Mouse (Mus musculus): Measurements from ENCODE around the gene Tnnt1.

The Tnnt1 gene

DNA sequence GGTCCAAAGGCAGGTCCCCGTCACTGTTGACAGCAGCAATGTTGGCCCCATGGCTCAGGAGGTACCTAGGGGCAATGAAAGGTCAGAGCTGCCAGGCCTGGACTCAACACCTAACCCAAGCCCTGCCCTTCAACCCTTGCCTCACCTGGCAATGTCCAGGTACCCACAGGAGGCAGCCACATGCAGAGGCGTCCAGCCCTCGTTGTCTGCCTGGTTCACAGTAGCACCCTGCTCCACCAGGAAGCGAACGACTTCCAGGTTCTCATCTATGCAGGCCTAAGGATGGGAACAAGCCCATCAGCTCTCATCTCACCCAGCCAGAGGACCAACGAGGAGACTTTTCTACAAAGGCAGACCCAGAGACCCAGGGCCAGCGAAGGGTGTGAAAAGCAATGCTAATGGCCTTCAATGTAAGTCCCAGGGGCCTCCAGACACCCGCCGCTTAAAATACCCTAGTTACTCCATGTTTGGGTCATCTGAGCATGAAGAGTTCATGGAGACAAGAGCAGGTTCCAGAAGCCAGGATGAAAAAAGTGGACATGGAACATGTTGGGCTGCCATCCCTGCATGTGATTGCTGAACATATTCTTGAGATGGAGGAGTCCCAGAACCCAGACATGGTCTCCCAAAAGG, 18.8 kb downstream of the Tnnt1 start:
- no peak for DNase-seq

DNA sequence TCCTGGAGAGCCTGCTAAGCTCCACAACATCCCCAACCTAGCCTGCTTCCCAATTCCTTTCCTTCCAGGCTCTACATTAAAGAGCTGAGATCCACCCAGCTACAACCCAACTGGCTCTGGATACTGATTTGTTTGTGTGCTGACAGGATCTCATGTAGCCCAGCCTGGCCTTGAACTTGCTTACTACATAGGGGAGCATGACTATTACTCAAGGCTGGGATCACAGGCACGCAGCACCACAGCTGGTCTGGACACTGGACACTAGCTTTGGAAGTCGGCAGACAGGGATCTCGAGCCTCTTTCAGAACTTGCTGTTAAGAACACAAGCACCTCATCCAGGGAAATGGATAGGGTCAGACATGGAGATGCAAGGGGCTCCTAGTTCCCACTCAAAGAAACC, 19.7 kb downstream of the Tnnt1 start:
- no peak for DNase-seq

DNA sequence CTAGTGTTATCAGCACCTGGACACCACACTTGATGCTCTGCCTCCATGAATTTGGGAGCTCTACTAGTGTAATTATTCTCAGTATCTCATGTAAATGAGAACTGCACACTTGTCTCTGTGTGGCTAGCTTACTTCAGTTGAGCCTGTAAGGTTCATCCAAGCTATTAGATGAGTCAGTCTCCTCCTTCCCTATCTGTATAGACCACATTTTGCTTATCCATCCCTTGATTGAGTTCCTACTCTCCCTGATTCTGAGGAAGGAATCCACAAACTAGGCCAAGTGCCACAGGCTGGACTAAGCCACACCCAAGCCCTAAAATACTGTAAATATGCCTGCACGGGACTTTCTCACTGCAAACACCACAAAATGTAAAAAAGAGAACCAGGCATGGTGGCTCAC, 22.2 kb downstream of the Tnnt1 start:
- no peak for DNase-seq

DNA sequence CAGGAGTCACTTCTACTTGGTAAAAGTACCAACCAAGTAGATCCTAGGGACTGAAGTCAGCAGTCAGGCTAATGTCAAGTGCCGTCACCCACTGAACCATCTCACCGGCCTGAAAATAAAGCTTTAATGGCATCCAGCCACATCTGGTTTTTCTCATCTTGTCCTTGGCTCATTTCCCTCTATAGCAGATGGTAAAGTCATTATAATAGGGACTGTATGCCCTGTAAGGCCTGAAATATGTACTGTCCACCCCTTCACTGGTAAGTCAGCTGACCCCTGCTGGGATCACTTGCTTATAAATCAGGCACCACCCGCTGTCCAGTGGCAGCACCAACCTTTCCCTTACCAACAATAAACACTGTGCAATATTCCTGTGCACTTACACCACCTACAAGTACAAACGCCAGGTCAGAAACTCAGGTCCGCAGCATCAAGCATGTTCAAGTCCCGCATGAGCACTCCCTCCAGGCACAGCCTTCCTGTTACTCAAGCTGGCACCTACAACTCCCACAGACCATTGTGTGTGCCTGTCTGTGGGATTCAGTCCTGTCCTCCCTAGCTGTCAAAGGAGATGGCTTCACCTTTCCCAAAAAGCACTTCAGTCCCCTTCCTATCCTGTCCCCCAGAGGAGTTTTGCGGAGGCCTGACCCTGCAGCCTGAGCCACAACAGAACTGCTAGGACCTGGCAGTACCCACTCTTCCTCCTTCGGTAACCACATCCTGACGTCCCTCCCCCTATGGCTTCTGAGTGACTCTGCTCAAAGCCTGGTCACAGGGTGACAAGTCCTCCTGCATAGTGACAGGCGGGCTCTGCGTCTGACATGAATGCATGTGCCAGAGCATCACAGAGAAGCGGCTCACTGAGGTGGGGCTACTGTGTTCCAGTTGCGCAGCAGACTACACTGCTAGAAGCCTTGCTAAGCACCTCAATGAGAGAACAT, 23.6 kb downstream of the Tnnt1 start:
- no peak for DNase-seq

DNA sequence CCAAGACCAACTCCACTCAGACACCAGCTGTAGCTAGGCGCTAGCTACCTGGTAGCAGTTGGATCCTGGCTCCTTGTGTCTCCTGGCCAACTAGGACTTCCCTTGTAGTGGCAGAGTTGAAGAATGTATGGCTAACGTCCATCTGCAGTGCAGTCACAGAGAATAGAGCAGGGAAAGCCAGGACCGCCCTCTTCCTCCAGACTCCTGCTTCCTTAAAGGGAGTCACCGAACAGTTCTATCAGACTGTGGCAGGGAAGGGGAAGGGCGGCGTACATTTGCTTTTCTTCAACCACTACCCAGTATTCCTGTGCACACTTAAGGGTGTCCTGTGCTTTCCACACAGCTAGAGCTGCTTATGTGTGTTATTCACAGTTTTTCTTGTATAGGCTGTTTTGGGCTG, 24.9 kb downstream of the Tnnt1 start:
- DNase-seq, result no peak

DNA sequence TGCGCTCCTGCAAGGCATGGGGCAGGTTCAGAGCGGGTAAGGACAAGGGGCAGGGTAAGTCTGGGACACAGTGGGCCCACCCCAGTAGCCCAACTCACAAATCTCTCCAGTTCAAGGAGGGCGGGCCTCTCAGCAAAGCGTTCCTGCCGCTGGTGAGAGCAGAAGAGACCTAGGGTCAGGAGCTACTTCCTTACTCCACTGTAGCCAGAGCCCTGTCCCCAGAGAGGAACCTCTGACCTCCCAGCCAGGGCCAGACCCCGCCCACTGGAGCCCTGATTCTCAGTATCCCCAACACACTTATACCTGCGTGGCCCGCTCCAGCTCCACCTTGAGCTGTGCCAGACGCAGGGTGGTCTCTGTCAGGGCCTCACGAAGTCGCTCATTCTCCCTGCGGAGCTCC, 33.9 kb downstream of the Tnnt1 start:
- no peak for DNase-seq

DNA sequence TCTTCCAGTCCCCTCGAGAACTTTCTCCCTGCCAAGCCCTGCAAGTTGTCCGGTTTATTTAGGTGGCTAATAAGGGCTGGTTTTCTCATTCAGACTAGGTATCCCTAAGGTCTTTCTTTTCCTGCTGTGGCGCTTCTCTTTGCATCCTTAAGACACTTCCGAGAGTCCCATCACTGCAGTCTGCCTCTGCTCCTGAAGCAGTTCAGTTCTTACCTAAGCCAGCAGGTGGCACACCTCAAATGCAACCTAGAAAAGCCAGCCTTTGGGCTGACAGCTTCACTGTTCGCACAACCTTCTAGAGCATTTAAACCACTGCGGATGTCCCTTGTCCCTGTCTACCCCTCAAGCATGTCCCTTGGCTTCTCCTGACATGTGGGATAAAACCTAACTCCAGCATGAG, 36.5 kb downstream of the Tnnt1 start:
- peak; percentile 49 for DNase-seq

DNA sequence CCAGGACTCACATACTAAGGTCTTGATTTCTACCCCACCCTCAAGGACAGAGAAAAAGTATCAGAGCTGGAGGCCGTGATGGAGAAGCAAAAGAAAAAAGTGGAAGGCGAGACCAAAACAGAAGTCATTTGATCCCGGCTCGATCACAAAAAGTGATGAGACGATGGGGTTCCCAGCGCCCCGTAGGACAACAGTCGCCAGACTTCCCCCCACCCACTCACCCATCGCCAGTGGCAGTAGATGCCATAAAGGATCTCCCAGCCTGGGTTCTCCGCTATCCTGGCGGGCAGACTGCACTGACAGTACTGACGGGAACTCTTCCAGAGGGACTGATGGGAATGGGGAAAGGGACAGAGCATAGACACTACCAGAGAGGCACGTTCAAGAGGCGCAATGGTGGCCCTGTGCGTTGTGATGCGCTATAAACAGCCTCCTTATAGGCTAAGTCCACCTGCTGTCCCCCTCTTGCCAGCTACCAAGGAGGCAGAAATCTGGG, 37.3 kb downstream of the Tnnt1 start:
- DNase-seq, result no peak

DNA sequence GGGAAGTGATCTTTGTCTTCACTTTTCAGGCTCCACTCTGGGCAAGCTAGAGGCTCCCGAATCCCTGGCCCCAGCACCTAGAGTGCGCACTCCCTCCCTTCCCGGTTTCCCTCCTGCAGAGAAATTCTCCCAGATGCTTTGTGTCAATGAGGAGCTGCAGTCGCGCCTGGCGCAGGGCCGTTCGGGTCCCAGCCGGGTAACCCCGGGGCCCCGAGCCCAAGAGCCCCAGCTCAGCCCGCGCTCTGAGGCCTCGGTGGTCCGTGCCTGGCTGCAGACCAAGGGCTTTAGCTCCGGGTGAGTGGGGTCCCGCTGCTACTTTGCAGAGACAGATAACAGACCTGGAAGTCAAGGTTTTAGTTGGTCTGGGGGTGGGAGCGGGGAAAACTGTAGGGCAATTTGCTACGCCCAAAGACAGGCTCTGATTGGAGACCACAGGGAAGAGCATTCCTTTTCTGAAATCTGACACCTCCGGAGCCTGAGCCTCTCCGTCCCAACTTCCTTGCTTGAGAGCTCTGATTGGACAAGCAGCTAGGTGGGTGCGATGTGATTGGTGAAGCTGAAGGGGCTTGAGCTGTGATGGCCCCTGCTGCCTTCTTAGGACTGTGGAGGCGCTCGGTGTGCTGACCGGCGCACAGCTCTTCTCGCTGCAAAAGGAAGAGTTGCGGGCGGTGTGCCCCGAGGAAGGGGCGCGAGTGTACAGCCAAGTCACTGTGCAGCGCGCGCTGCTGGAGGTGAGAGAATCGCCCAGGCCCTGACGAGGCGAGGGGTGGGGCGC, 38.0 kb downstream of the Tnnt1 start:
- DNase-seq, result peak; percentile 79

DNA sequence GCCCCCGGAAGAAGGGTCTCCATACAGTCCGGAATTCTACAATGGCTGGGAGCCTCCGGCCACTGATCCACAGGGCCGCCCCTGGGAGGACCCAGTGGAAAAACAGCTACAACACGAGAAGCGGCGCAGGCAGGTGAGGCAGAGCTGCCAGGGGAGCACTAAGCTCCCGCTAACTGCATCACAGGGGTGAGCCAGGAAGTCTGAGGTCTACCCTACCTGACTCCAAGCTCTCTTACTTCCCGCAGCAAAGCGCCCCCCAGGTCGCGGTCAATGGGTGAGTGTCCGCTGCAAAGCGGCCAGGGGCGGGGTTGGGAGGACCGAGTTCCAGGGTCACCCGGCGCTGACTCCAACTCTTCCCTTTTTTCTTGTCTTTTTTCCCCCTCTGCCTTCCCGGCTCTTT, 42.2 kb downstream of the Tnnt1 start:
- DNase-seq, result no peak

DNA sequence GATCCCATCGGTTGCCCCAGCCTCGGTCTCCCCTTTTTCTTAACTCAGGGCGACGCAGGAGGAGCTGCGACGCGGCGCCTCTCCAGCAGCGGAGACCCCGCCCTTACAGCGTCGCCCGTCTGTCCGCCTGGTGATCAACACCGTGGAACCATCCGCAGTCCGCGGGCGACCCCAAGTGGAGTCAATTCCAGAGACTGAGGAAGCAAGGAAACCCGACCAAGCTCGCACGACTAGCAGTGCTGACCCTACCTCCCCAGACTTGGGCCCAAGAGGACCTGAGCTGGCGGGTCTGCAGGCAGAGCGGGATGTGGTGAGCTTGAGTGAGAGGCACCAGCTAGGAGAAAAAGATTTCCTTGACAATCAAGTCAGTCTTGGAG, 45.0 kb downstream of the Tnnt1 start:
- DNase-seq, result peak; percentile 68

DNA sequence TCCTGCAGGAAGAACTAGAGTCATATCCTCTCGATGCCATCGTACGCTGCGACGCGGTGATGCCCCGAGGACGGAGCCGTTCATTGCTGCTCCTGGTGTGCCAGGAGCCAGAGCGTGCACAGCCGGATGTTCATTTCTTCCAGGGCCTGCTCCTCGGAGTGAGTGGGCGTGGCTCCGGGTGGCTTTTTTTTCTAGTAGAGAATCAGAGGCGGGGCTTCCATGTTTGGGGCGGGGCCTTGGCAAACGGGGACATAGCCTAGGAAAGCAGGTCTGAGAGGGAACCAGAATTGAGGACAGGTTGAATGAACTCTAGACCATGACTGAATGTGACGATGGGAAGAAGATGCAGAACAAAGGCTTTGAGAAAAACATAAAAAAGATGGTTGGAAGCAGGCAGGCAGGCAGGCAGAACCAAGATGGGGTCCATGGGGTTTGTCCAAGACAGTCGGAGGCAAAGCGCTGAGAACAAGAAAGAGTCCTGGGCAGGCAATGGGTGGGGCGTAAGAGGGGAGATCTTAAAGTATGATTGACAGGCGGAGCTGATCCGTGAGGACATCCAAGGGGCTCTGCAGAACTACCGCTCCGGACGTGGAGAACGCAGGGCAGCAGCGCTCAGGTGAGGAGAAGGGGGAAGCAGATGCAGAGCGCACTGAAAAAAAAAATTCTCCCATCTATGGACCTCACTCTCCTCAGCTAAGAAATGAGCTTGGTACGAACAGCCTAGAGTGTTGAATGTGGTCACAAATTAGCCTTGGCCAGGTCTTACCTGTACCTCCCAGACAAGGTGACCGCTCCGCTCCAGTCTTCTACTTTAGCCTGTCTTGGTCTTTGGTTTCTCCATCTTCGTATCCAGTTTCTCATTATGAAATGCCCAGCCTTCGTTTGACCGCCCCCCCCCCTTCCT, 45.7 kb downstream of the Tnnt1 start:
- peak; percentile 66 for DNase-seq

DNA sequence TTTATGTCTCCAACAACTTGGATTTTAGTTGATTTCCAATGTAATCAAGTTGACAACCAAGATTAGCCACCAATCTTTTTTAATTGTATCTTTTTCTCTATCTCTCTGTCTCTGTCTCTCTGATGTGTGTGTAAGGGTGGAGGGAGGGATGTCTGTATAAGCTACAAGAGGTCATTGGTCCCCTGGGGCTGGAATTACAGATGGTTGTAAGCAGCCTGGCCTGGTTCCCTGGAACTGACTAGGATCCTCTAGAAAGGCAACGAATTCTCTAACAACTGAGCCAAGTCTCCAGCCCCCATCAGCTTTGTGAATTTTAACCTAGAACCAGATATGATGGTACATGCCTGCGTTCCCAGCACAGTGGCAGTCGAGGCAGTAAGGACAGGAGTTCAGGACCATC, 48.4 kb downstream of the Tnnt1 start:
- no peak for DNase-seq

DNA sequence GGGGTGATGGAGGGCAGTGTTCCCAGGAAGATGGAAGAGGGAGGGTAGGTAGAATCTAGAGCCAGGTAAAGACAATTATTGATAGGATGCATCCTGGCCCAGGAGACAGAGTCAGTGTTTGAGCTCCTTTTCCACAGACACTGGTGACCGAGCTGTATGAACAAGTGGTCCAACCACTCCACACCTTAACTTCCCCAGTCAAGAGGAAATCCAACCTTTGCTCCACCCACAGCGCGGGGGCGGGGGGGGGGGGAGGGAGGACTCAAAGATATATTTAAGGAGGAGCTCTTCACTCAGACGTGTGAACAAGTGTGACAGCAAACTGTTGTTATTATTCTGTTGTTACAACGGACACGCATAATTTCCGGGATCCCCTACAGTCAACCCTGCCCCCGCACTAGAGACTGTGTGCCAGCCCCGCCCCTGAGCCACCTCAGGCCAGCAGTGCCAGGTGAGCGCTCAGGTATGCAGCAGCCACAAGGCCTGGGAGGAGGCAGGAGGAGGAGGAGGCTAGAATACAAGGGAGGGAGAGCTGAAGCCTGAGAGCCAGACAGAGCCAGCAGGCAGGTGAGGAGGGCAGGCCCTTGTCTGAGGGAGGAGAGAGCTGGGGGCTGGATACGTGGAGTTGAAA, 51.9 kb downstream of the Tnnt1 start:
- DNase-seq, result no peak

DNA sequence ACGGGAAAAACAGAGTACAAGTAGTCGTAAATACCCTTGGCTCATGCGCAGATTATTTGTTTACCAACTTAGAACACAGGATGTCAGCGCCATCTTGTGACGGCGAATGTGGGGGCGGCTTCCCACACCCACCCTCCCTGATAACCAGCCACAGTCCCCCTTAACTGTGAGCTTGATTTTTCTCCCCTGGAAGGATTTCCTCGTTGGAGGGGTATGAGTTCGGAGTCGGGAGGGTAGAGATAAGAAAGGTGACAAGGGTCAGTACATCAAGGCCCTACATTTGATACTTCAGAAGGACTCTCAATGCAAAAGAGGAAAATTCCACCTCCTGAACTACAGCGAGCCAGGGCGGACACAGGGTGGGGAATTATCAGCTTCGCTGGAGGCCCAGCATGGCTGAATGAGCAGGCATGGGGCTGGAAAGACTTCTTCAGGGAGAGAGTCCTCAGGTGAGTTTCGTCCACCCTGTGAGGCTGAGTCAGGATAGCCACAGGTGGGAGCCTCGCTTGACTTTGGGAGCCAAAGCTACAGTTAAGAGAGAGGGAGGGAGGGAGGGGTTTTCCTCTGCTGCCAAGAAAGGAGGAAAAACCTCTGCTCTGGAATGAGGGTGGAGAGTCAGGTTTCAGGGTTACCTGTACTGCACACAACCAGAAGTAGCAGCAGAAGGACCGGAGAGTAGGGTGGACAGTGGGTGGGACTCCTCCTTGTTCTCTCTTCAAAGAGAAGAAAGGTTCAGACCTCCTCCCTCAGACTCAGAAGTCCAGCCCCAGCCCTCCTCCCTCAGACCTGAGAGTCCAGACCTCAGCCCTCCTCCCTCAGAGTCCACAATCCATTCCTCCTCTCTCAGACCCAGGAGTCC, 55.4 kb downstream of the Tnnt1 start, which contains the start of gene Eps8l1:
Gene Eps8l1 (plus strand): TSS at position 99 of the 859 bp plus-strand sequence.
- no peak for DNase-seq

Measured in cerebellum, adult 9-10 months (tissue).